Mouse (Mus musculus) hindbrain, embryonic 10.5 days (tissue): Measurements from ENCODE around the gene Kat2b. TPM values are rescaled to one million over a fixed set of nuclear protein-coding genes. Genes with fewer than 3 reads are reported as not detected.
"Not testable (repeated sequence)": the region's sequence is repeated elsewhere in the genome, so short reads cannot be mapped to it uniquely, and the experiment has no call there.

Source experiments
- DNase-seq: peaks from one replicate; pipeline ENCODE4 v3.0.0-alpha.2; 2017; ENCODE audit warnings: low spot score
- H3K27ac ChIP-seq: fragments of 300-500 bp; sonication (generic); 2 replicates; pipeline ENCODE4 v1.5.1; 2016; ENCODE audit warnings: mild to moderate bottlenecking, moderate library complexity
- H3K27me3 ChIP-seq: fragments of 300-500 bp; sonication (generic); 2 replicates; pipeline ENCODE4 v1.6.1; 2016; ENCODE audit warnings: mild to moderate bottlenecking; ENCODE audit not compliant: poor library complexity, insufficient read depth, severe bottlenecking
- H3K36me3 ChIP-seq: fragments of 300-500 bp; sonication (generic); 2 replicates; pipeline ENCODE4 v1.6.1; 2016; ENCODE audit warnings: mild to moderate bottlenecking, moderate library complexity
- H3K4me1 ChIP-seq: fragments of 300-500 bp; sonication (generic); replicated peaks from 2 replicates; pipeline ENCODE4 v1.6.1; 2016; ENCODE audit warnings: mild to moderate bottlenecking
- H3K4me3 ChIP-seq: fragments of 300-500 bp; sonication (generic); 2 replicates; pipeline ENCODE4 v1.5.1; 2016; ENCODE audit warnings: mild to moderate bottlenecking, moderate library complexity
- H3K9me3 ChIP-seq: fragments of 300-500 bp; sonication (generic); 2 replicates; pipeline ENCODE4 v1.6.1; 2016; ENCODE audit warnings: mild to moderate bottlenecking, moderate library complexity
- WGBS: fragments of 180-500 bp; shearing (Covaris S2); methylation state at CpG from one replicate; pipeline ENCODE4 v1.1.7; 2016; 5-methylcytosine and 5-hydroxymethylcytosine counted together
- polyA plus RNA-seq: library from polyadenylated mRNA; unstranded; fragments of >200 nt; fragmentation: Nextera tagmentation; extraction: Ambion mirVana; gene quantifications from 2 replicates; pipeline ENCODE4 v1.2.1, GENCODE M21; 2016

Gene Kat2b
- polyA plus RNA-seq, 1 experiment from 2014 or later = 2.5 TPM

GRCm38 (mm10) chr17:53557443-53557842, 9.2 kb upstream of the Kat2b start:
- Histone ChIP-seq H3K4me3 (no peak overlapping the region), H3K4me1 (no peaks in the 10 kb centered on the region), H3K27ac (no peak overlapping the region), H3K9me3 (no peaks in the 10 kb centered on the region), H3K27me3 (no peaks in the 10 kb centered on the region), H3K36me3 (no peaks in the 10 kb centered on the region)
- no peak for DNase-seq
- WGBS = 56% methylated on average over 3 of the region's 3 CpGs

- H3K4me1 ChIP-seq = no peaks in the 10 kb centered on the region
- no peaks in the 10 kb centered on the region for H3K27me3 ChIP-seq
- 88% methylated on average over 5 of the region's 5 CpGs for WGBS
- no peak overlapping the region for H3K27ac ChIP-seq
- no peaks in the 10 kb centered on the region for H3K9me3 ChIP-seq
- H3K4me3 ChIP-seq = no peak overlapping the region
- no peak for DNase-seq
- H3K36me3 ChIP-seq = no peaks in the 10 kb centered on the region
Observed at GRCm38 (mm10) chr17:53559646-53560045, 7.0 kb upstream of the Kat2b start.

GRCm38 (mm10) chr17:53561458-53562029, 5.1 kb upstream of the Kat2b start:
- Histone ChIP-seq H3K27ac (no peak overlapping the region), H3K27me3 (no peaks in the 10 kb centered on the region), H3K4me3 (no peak overlapping the region), H3K4me1 (peaks cover 6% of the 10 kb centered on the region; the same call in 1 of the 2 replicates), H3K36me3 (no peaks in the 10 kb centered on the region), H3K9me3 (no peaks in the 10 kb centered on the region)
- DNase-seq = no peak
- 73% methylated on average over 4 of the region's 4 CpGs for WGBS

- no peak overlapping the region for H3K4me3 ChIP-seq
- 90% methylated on average over 4 of the region's 4 CpGs for WGBS
- no peaks in the 10 kb centered on the region for H3K9me3 ChIP-seq
- H3K27me3 ChIP-seq = no peaks in the 10 kb centered on the region
- H3K27ac ChIP-seq = no peak overlapping the region
- no peak for DNase-seq
- H3K36me3 ChIP-seq = no peaks in the 10 kb centered on the region
- H3K4me1 ChIP-seq = peaks cover 23% of the 10 kb centered on the region
Observed at GRCm38 (mm10) chr17:53564837-53565236, 1.8 kb upstream of the Kat2b start.

GRCm38 (mm10) chr17:53566919-53567345, 271 bp downstream of the Kat2b start:
- H3K27me3 ChIP-seq = no peaks in the 10 kb centered on the region
- peak overlapping the region; percentile 99 for H3K27ac ChIP-seq
- H3K4me1 ChIP-seq = peaks cover 31% of the 10 kb centered on the region
- H3K9me3 ChIP-seq = no peaks in the 10 kb centered on the region
- peak; percentile 69 for DNase-seq
- no peaks in the 10 kb centered on the region for H3K36me3 ChIP-seq
- peak overlapping the region; percentile 90 for H3K4me3 ChIP-seq
- WGBS = under 1% methylated on average over 50 of the region's 51 CpGs

GRCm38 (mm10) chr17:53567346-53568101, 863 bp downstream of the Kat2b start:
- Histone ChIP-seq H3K4me1 (peaks cover 31% of the 10 kb centered on the region), H3K36me3 (no peaks in the 10 kb centered on the region), H3K9me3 (no peaks in the 10 kb centered on the region), H3K27ac (peak overlapping the region; percentile 99), H3K27me3 (no peaks in the 10 kb centered on the region), H3K4me3 (peak overlapping the region; percentile 90)
- no peak for DNase-seq
- under 1% methylated on average over 67 of the region's 67 CpGs for WGBS

DNA sequence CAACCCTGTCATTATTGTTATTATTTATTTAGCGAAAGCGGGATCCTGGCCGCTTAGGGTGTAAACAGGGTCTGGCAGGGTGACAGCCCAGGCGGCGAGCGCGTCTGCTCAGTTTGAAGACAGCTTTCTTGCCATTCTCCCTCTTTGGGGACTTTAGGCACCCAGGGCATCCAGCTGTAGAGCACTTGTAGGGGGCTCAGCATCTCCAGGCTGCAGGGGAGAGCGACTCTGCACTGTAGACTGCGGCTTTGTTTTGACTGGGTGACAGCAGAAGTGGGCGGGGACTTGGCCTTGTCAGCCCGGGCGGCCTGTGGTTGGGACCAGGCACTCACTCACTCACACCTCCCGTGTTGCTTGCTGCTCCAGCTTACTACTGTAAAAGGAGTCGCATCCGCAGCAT, 1.5 kb downstream of the Kat2b start:
- WGBS = 0% methylated on average over 15 of the region's 15 CpGs
- Histone ChIP-seq H3K36me3 (no peaks in the 10 kb centered on the region), H3K27me3 (no peaks in the 10 kb centered on the region), H3K4me3 (peak overlapping the region; percentile 90), H3K4me1 (peaks cover 31% of the 10 kb centered on the region), H3K27ac (peak overlapping the region; percentile 99), H3K9me3 (no peaks in the 10 kb centered on the region)
- DNase-seq = peak; percentile 75

DNA sequence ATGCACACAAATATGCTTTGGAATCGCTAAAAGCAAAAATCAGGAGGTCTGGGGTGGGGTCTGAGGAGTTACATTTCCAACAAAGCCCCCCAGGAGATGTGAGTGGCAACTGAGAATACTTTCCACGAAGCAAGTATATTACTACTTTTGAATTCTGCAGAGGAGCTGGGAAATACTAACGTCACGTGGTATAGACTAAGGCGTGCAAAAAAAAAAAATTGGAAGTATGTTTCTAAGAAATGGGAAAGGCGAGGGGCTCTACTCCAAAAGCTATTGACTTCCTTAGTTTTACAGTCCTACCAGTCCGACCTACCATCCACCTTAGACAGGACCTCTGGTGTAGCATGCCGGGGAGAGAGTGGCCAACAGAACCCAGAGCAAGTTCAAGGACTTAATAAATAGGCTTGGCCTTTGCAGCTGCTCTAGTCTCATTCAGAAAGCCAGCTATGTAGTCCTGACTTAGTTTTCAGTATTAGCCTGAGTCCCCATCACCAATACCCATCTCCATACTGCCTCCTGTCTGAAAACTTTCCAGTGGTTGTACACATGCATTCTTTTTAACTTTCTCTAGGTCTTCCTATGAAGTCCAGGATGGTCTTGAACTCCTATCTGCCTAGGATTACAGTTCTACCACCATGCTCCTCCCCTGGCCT, 2.2 kb downstream of the Kat2b start:
- no peaks in the 10 kb centered on the region for H3K36me3 ChIP-seq
- WGBS = 38% methylated on average over 8 of the region's 8 CpGs
- H3K27me3 ChIP-seq = no peaks in the 10 kb centered on the region
- peaks cover 31% of the 10 kb centered on the region for H3K4me1 ChIP-seq
- peak overlapping the region; percentile 99 for H3K27ac ChIP-seq
- no peaks in the 10 kb centered on the region for H3K9me3 ChIP-seq
- peak overlapping the region; percentile 90 for H3K4me3 ChIP-seq
- DNase-seq = no peak

DNA sequence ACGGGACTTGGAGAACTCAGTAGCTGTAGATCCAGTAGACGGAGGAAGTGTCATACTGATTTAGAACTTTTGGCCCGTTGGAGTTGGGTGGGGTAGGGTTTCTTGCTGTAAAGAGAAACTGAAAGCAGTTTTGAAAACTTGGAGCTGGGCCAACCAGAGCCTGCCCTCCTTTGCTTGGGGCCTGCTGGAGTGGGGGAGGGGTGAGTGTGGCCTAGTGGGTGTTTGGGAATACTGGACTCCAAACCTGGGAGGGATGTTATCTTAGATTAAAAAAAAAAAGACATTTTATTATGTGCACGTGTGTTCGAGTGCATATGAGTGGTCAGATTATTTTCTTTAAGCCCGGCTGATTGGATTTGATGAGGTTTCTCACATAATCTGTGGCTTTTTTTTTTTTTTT, 3.2 kb downstream of the Kat2b start:
- 61% methylated on average over 6 of the region's 6 CpGs for WGBS
- H3K27me3 ChIP-seq = no peaks in the 10 kb centered on the region
- H3K4me3 ChIP-seq = no peak overlapping the region
- no peak overlapping the region for H3K27ac ChIP-seq
- no peak for DNase-seq
- H3K9me3 ChIP-seq = no peaks in the 10 kb centered on the region
- H3K36me3 ChIP-seq = no peaks in the 10 kb centered on the region
- peaks cover 31% of the 10 kb centered on the region for H3K4me1 ChIP-seq

DNA sequence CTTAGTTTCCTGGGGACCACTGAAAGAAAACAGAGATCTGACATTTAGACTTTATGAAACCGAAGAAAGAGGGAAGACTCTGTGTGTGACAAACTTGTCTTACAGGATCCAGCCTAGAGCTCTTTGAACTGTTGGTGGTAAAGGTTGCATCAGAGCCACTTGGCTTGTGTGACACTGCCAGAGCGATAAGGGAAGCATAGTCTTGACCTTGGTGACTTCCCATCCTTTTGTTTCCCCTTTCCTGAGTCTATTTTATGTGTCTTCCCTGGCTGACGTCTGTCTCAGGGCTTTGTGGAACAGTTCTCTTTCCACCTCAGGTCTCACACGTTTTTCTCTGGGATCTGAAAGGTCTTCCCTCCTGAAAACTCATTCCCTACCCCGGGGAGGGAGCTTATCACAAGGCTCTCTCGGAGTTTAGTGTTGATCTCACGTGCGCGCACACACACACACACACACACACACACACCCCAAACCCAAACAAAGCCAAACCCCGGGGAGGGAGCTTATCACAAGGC, 3.8 kb downstream of the Kat2b start:
- no peak overlapping the region for H3K27ac ChIP-seq
- no peaks in the 10 kb centered on the region for H3K27me3 ChIP-seq
- H3K4me1 ChIP-seq = peaks cover 31% of the 10 kb centered on the region
- DNase-seq = no peak
- H3K4me3 ChIP-seq = no peak overlapping the region
- WGBS = 41% methylated on average over 10 of the region's 10 CpGs
- no peaks in the 10 kb centered on the region for H3K36me3 ChIP-seq
- no peaks in the 10 kb centered on the region for H3K9me3 ChIP-seq

DNA sequence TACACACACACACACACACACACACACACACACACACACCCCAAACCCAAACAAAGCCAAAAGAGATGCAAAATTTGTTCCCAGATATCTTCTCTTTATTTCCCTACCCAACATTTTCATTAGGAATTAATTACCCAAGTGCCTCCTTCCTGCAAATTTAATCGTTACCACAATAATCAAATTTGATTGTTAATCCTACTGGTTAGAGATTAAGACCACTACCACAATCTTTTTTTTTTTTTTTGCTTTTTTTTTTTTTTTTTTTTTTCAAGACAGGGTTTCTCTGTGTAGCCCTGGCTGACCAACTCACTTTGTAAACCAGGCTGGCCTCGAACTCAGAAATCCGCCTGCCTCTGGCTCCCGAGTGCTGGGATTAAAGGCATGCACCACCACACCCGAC, 4.3 kb downstream of the Kat2b start:
- not testable (repeated sequence) for H3K36me3 ChIP-seq, DNase-seq, H3K9me3 ChIP-seq, H3K4me3 ChIP-seq, H3K27ac ChIP-seq, H3K27me3 ChIP-seq
- H3K4me1 ChIP-seq = peaks cover 29% of the 10 kb centered on the region
- WGBS = 87% methylated on average over 5 of the region's 5 CpGs

- 70% methylated on average over 4 of the region's 4 CpGs for WGBS
- no peaks in the 10 kb centered on the region for H3K36me3 ChIP-seq
Observed at GRCm38 (mm10) chr17:53573019-53573556, 6.4 kb downstream of the Kat2b start.

GRCm38 (mm10) chr17:53577151-53577550, 10.5 kb downstream of the Kat2b start:
- no peak for DNase-seq
- Histone ChIP-seq H3K4me3 (no peak overlapping the region), H3K36me3 (no peaks in the 10 kb centered on the region), H3K4me1 (peaks cover 9% of the 10 kb centered on the region), H3K27me3 (no peaks in the 10 kb centered on the region), H3K27ac (no peak overlapping the region), H3K9me3 (no peaks in the 10 kb centered on the region)
- 87% methylated on average over 2 of the region's 2 CpGs for WGBS

More at GRCm38 (mm10) chr17:53573019-53573556, 6.4 kb downstream of the Kat2b start:
- no peak for DNase-seq
- Histone ChIP-seq H3K9me3 (no peaks in the 10 kb centered on the region), H3K4me1 (peaks cover 24% of the 10 kb centered on the region), H3K27me3 (no peaks in the 10 kb centered on the region), H3K4me3 (no peak overlapping the region), H3K27ac (no peak overlapping the region)
